Mouse (Mus musculus): Measurements from ENCODE around the gene Tctn1. TPM values are rescaled to one million over a fixed set of nuclear protein-coding genes. Genes with fewer than 3 reads are reported as not detected.

Gene Tctn1
- total and polyA plus RNA-seq, 3 experiments = 3.2 to 9.4 (median 3.9) TPM

GRCm38 (mm10) chr5:122247934-122248333 lies 16.3 kb downstream of the Tctn1 start:
- H3K36me3 ChIP-seq (ENCODE audit: control insufficient read depth, insufficient read depth, low read length) = no peaks in the 10 kb centered on the region
- no peak for DNase-seq
- no peak overlapping the region for H3K27ac ChIP-seq
- no peaks in the 10 kb centered on the region for H3K79me2 ChIP-seq (replicated peaks; ENCODE audit: control insufficient read depth, insufficient read depth, low read length)
- no peaks in the 10 kb centered on the region for H3K4me1 ChIP-seq (ENCODE audit: control insufficient read depth, insufficient read depth, low read length)
- WGBS = 89% methylated on average over 7 of the region's 7 CpGs
- TF ChIP-seq EP300 (IDR thresholded peaks at IDR 0.05; ENCODE audit: insufficient read depth, low read depth, low read length) = no peak
- no peak for TF ChIP-seq CTCF (IDR thresholded peaks at IDR 0.05)
- TF ChIP-seq POLR2A (IDR thresholded peaks at IDR 0.05; ENCODE audit: insufficient read depth, low read depth, low read length) = no peak
- no peak overlapping the region for H3K4me3 ChIP-seq
- intact Hi-C loops (cut with DNase I) = no loop called here
- H3K27me3 ChIP-seq (ENCODE audit: control insufficient read depth, insufficient read depth, low read length) = no peaks in the 10 kb centered on the region
- H3K9ac ChIP-seq (ENCODE audit: low read depth, low read length) = no peak overlapping the region

DNA sequence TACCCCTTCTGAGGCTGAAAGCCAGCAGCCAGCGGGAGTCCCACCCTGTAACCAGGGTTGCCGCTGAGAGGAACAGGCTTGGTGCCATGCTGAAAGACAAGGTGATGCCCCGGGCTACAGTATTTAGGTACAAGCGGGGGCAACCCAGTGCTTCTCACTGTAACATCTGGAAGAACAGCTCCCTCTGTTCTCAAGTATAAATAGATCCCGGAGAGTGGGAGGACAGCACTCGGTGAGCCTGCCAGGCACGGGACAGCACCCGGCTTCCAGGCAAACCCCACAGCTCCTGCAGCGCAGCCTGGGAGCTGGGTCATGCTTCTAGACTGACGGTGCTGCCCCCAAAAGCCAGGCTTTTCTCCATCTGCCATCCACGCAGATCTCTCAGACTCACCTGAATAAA lies 16.7 kb downstream of the Tctn1 start:
- peak; percentile 49 to 67 for DNase-seq
- Histone ChIP-seq H3K27ac (no peak overlapping the region), H3K36me3 (ENCODE audit: control insufficient read depth, insufficient read depth, low read length) (no peaks in the 10 kb centered on the region), H3K4me3 (no peak overlapping the region), H3K27me3 (ENCODE audit: control insufficient read depth, insufficient read depth, low read length) (no peaks in the 10 kb centered on the region), H3K4me1 (ENCODE audit: control insufficient read depth, insufficient read depth, low read length) (no peaks in the 10 kb centered on the region), H3K79me2 (replicated peaks; ENCODE audit: control insufficient read depth, insufficient read depth, low read length) (no peaks in the 10 kb centered on the region), H3K9ac (ENCODE audit: low read depth, low read length) (no peak overlapping the region)
- 54% methylated on average over 11 of the region's 11 CpGs for WGBS
- peak; percentile 85 for TF ChIP-seq EP300 (IDR thresholded peaks at IDR 0.05; ENCODE audit: insufficient read depth, low read depth, low read length)
- no peak for TF ChIP-seq POLR2A (IDR thresholded peaks at IDR 0.05; ENCODE audit: insufficient read depth, low read depth, low read length)
- intact Hi-C loops (cut with DNase I) = no loop called here

GRCm38 (mm10) chr5:122246547-122247167 lies 17.6 kb downstream of the Tctn1 start:
- Histone ChIP-seq H3K27me3 (ENCODE audit: control insufficient read depth, insufficient read depth, low read length) (no peaks in the 10 kb centered on the region), H3K36me3 (ENCODE audit: control insufficient read depth, insufficient read depth, low read length) (no peaks in the 10 kb centered on the region), H3K9ac (ENCODE audit: low read depth, low read length) (no peak overlapping the region), H3K79me2 (replicated peaks; ENCODE audit: control insufficient read depth, insufficient read depth, low read length) (no peaks in the 10 kb centered on the region), H3K27ac (no peak overlapping the region), H3K4me1 (ENCODE audit: control insufficient read depth, insufficient read depth, low read length) (no peaks in the 10 kb centered on the region), H3K4me3 (no peak overlapping the region)
- 90% methylated on average over 10 of the region's 10 CpGs for WGBS
- no peak for TF ChIP-seq EP300 (IDR thresholded peaks at IDR 0.05; ENCODE audit: insufficient read depth, low read depth, low read length)
- TF ChIP-seq POLR2A (IDR thresholded peaks at IDR 0.05; ENCODE audit: insufficient read depth, low read depth, low read length) = no peak
- TF ChIP-seq CTCF (IDR thresholded peaks at IDR 0.05) = no peak
- intact Hi-C loops (cut with DNase I) = no loop called here
- no peak for DNase-seq

DNA sequence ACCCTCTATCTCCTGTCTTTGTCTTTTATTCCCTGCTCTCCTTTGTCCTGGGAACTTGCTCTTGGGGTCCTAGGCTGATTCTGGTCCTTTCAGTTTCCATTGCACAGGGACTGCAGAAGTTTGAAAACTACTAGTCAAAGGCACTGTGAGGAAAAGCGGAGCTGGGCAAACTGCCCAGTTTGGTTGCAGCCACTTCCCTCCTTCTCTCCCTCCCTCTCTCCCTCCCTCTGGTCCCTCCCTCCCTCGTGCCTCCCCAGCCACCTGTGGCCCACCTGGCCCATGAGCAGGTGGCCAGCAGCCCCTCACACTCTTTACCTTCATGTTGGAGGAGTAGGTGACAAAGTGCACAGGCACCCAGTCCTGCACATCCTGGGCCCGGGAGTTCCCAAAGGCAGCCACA lies 19.1 kb downstream of the Tctn1 start:
- 54% methylated on average over 3 of the region's 3 CpGs for WGBS
- Histone ChIP-seq H3K27ac (no peak overlapping the region), H3K4me1 (ENCODE audit: control insufficient read depth, insufficient read depth, low read length) (no peaks in the 10 kb centered on the region), H3K79me2 (replicated peaks; ENCODE audit: control insufficient read depth, insufficient read depth, low read length) (no peaks in the 10 kb centered on the region), H3K4me3 (no peak overlapping the region), H3K36me3 (ENCODE audit: control insufficient read depth, insufficient read depth, low read length) (no peaks in the 10 kb centered on the region), H3K9ac (ENCODE audit: low read depth, low read length) (no peak overlapping the region), H3K27me3 (ENCODE audit: control insufficient read depth, insufficient read depth, low read length) (no peaks in the 10 kb centered on the region)
- intact Hi-C loops (cut with DNase I) = no loop called here
- TF ChIP-seq POLR2A (IDR thresholded peaks at IDR 0.05; ENCODE audit: insufficient read depth, low read depth, low read length) (no peak), EP300 (IDR thresholded peaks at IDR 0.05; ENCODE audit: insufficient read depth, low read depth, low read length) (no peak), CTCF (IDR thresholded peaks at IDR 0.05) (no peak)
- no peak for DNase-seq

DNA sequence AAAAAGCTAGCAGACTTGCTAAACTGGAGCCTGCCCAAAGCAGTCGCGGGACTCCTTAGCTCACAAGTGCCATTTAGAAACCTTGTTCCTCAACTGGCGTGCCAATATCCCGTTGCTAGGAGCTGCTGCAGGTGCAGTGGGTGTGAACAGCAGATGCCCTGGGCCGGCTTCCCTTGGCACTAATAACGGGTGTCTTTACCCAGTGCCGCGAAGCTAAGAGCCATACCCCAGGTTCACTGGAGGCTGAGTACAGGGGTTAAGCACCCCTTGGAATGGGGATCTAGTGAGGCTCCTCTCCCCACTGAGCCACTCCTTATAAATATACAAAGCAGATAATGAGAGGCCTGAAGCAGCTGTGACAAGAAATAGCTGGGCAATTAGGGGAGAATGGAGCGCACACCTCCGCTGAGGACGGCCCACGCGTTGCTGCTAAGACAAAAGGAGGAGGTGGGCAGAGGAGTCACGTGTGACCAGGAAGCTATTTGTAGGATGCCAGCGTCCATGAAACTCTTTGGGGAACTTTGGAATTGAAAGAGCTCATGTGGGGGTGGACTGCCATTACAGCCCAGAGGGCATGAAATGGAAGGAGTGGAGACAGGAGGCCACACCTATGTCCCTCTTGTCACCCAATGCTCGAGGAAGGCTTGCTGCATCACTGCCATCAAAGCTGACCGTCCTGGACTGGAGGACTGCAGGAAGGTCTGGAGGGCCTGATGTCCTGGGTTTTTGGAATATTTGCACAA lies 20.3 kb downstream of the Tctn1 start:
- no peak overlapping the region for H3K4me3 ChIP-seq
- H3K9ac ChIP-seq (ENCODE audit: low read depth, low read length) = no peak overlapping the region
- 91% methylated on average over 17 of the region's 17 CpGs for WGBS
- no peaks in the 10 kb centered on the region for H3K36me3 ChIP-seq (ENCODE audit: control insufficient read depth, insufficient read depth, low read length)
- intact Hi-C loops (cut with DNase I) = loop anchor here (5.0 kb wide), 1 partner anchor 112 kb away; no protein-coding TSS in a partner anchor
- H3K27ac ChIP-seq = no peak overlapping the region
- TF ChIP-seq POLR2A (IDR thresholded peaks at IDR 0.05; ENCODE audit: insufficient read depth, low read depth, low read length) (no peak), CTCF (IDR thresholded peaks at IDR 0.05) (no peak), EP300 (IDR thresholded peaks at IDR 0.05; ENCODE audit: insufficient read depth, low read depth, low read length) (no peak)
- H3K27me3 ChIP-seq (ENCODE audit: control insufficient read depth, insufficient read depth, low read length) = no peaks in the 10 kb centered on the region
- H3K79me2 ChIP-seq (replicated peaks; ENCODE audit: control insufficient read depth, insufficient read depth, low read length) = no peaks in the 10 kb centered on the region
- no peak for DNase-seq
- H3K4me1 ChIP-seq (ENCODE audit: control insufficient read depth, insufficient read depth, low read length) = peaks cover 2% of the 10 kb centered on the region; the same call in 1 of the 2 replicates

Data from heart, adult 2 months (tissue).